Mouse (Mus musculus) left cerebral cortex, postnatal 10 days (tissue): ENCODE data around the gene Anks1. TPM values are rescaled to one million over a fixed set of nuclear protein-coding genes. Genes with fewer than 3 reads are reported as not detected.
"Not testable (repeated sequence)": the region's sequence is repeated elsewhere in the genome, so short reads cannot be mapped to it uniquely, and the experiment has no call there.

ENCODE experiments used
- DNase-seq, 2 experiments: peaks; one replicate each; pipeline ENCODE4 v3.0.0; 2021 to 2022; ENCODE audit warnings: low spot score in 2 of 2, mixed read lengths in 1 of 2; ENCODE audit errors: extremely low spot score in 1 of 2
- intact Hi-C: fragments of 180-260 bp; cut with DNase I; formaldehyde crosslinking; loops from one replicate; pipeline ENCODE4 v1.15.1; 2025
- total RNA-seq, 2 experiments: library from RNA; stranded (reverse); gene quantifications; 2 replicates each; pipeline ENCODE4 v1.2.3; 2021

The Anks1 gene
- total RNA-seq, 2 experiments from 2014 or later, result 37.3 to 37.7 TPM

- intact Hi-C loops, result no loop called here
- no peak for DNase-seq
Observed at GRCm38 (mm10) chr17:27957649-27958048, 48.5 kb downstream of the Anks1 start.

- no peak for DNase-seq
Observed at GRCm38 (mm10) chr17:27960128-27961111, 51.3 kb downstream of the Anks1 start.

GRCm38 (mm10) chr17:27963120-27963519 is 54.0 kb downstream of the Anks1 start:
- DNase-seq, intact Hi-C loops: not testable (repeated sequence)

More at GRCm38 (mm10) chr17:27960128-27961111, 51.3 kb downstream of the Anks1 start:
- intact Hi-C loops, result no loop called here

- no peak for DNase-seq
- intact Hi-C loops, result no loop called here
Observed at GRCm38 (mm10) chr17:27964607-27965006, 55.5 kb downstream of the Anks1 start.

GRCm38 (mm10) chr17:27965292-27965691 is 56.2 kb downstream of the Anks1 start:
- intact Hi-C loops, result no loop called here
- DNase-seq, result no peak

GRCm38 (mm10) chr17:27966056-27966455 is 57.0 kb downstream of the Anks1 start:
- intact Hi-C loops, result no loop called here
- DNase-seq, result no peak

GRCm38 (mm10) chr17:27966508-27967021 is 57.5 kb downstream of the Anks1 start:
- no peak for DNase-seq
- intact Hi-C loops, result no loop called here

GRCm38 (mm10) chr17:27967529-27967928 is 58.4 kb downstream of the Anks1 start:
- intact Hi-C loops, result no loop called here

GRCm38 (mm10) chr17:27968033-27968750 is 59.1 kb downstream of the Anks1 start:
- no peak for DNase-seq
- intact Hi-C loops, result no loop called here

More at GRCm38 (mm10) chr17:27967529-27967928, 58.4 kb downstream of the Anks1 start:
- DNase-seq, result no peak

GRCm38 (mm10) chr17:27968903-27969302 is 59.8 kb downstream of the Anks1 start:
- intact Hi-C loops, result no loop called here

GRCm38 (mm10) chr17:27969365-27969764 is 60.3 kb downstream of the Anks1 start:
- peak in 1 of 2 experiments; percentile 80 for DNase-seq
- intact Hi-C loops, result no loop called here

More at GRCm38 (mm10) chr17:27968903-27969302, 59.8 kb downstream of the Anks1 start:
- no peak for DNase-seq

- intact Hi-C loops, result no loop called here
- no peak for DNase-seq
Observed at GRCm38 (mm10) chr17:27969896-27970295, 60.8 kb downstream of the Anks1 start.

GRCm38 (mm10) chr17:27970305-27970704 is 61.2 kb downstream of the Anks1 start:
- DNase-seq, result no peak
- intact Hi-C loops, result no loop called here

- intact Hi-C loops, result no loop called here
- peak; percentile 75 to 78 for DNase-seq
Observed at GRCm38 (mm10) chr17:27971496-27971895, 62.4 kb downstream of the Anks1 start.

- intact Hi-C loops, result no loop called here
- DNase-seq, result no peak
Observed at GRCm38 (mm10) chr17:27973337-27973736, 64.2 kb downstream of the Anks1 start.

- no peak for DNase-seq
- intact Hi-C loops, result no loop called here
Observed at GRCm38 (mm10) chr17:27976266-27976665, 67.2 kb downstream of the Anks1 start.

- DNase-seq, result no peak
- intact Hi-C loops, result no loop called here
Observed at GRCm38 (mm10) chr17:27977008-27977636, 68.0 kb downstream of the Anks1 start.

GRCm38 (mm10) chr17:27980391-27980955 is 71.4 kb downstream of the Anks1 start:
- intact Hi-C loops, result loop anchor here (5.0 kb wide), 1 partner anchor 73 kb away; the partner anchor contains the start of genes Anks1 and Taf11
- DNase-seq, result no peak
